Mouse (Mus musculus): ENCODE data around the gene Efna5. TPM values are rescaled to one million over a fixed set of nuclear protein-coding genes. Genes with fewer than 3 reads are reported as not detected.

Efna5 gene
- polyA plus RNA-seq, 1 experiment = 12.5 TPM

- no peak overlapping the region for H3K27ac ChIP-seq (replicated peaks; ENCODE audit: low read depth, low read length)
- H3K4me3 ChIP-seq (ENCODE audit: insufficient read depth, low read depth, low read length) = no peak overlapping the region
- no peaks in the 10 kb centered on the region; the same call in 1 of the 2 replicates for H3K4me1 ChIP-seq (ENCODE audit: control insufficient read depth, insufficient read depth, insufficient read length, low read length)
Observed at GRCm38 (mm10) chr17:62627508-62627907, 253.6 kb downstream of the Efna5 start.

- no peak overlapping the region for H3K4me3 ChIP-seq (ENCODE audit: insufficient read depth, low read depth, low read length)
- no peaks in the 10 kb centered on the region; the same call in 1 of the 2 replicates for H3K4me1 ChIP-seq (ENCODE audit: control insufficient read depth, insufficient read depth, insufficient read length, low read length)
- no peak overlapping the region for H3K27ac ChIP-seq (replicated peaks; ENCODE audit: low read depth, low read length)
Observed at GRCm38 (mm10) chr17:62625646-62626020, 255.5 kb downstream of the Efna5 start.

GRCm38 (mm10) chr17:62624804-62625645 lies 256.1 kb downstream of the Efna5 start:
- H3K4me1 ChIP-seq (ENCODE audit: control insufficient read depth, insufficient read depth, insufficient read length, low read length) = no peaks in the 10 kb centered on the region; the same call in 1 of the 2 replicates
- H3K27ac ChIP-seq (replicated peaks; ENCODE audit: low read depth, low read length) = no peak overlapping the region
- no peak overlapping the region for H3K4me3 ChIP-seq (ENCODE audit: insufficient read depth, low read depth, low read length)

GRCm38 (mm10) chr17:62623224-62623623 lies 257.9 kb downstream of the Efna5 start:
- H3K4me3 ChIP-seq (ENCODE audit: insufficient read depth, low read depth, low read length) = no peak overlapping the region
- H3K27ac ChIP-seq (replicated peaks; ENCODE audit: low read depth, low read length) = no peak overlapping the region
- H3K4me1 ChIP-seq (ENCODE audit: control insufficient read depth, insufficient read depth, insufficient read length, low read length) = peaks cover 3% of the 10 kb centered on the region

- peaks cover 3% of the 10 kb centered on the region; the same call in 1 of the 2 replicates for H3K4me1 ChIP-seq (ENCODE audit: control insufficient read depth, insufficient read depth, insufficient read length, low read length)
- H3K4me3 ChIP-seq (ENCODE audit: insufficient read depth, low read depth, low read length) = no peak overlapping the region
- no peak overlapping the region for H3K27ac ChIP-seq (replicated peaks; ENCODE audit: low read depth, low read length)
Observed at GRCm38 (mm10) chr17:62622481-62622880, 258.6 kb downstream of the Efna5 start.

- Histone ChIP-seq H3K27ac (replicated peaks; ENCODE audit: low read depth, low read length) (no peak overlapping the region), H3K4me3 (ENCODE audit: insufficient read depth, low read depth, low read length) (no peak overlapping the region), H3K4me1 (ENCODE audit: control insufficient read depth, insufficient read depth, insufficient read length, low read length) (peaks cover 3% of the 10 kb centered on the region; the same call in 1 of the 2 replicates)
Observed at GRCm38 (mm10) chr17:62615159-62615558, 266.0 kb downstream of the Efna5 start.

- Histone ChIP-seq H3K4me3 (ENCODE audit: insufficient read depth, low read depth, low read length) (no peak overlapping the region), H3K4me1 (ENCODE audit: control insufficient read depth, insufficient read depth, insufficient read length, low read length) (peaks cover 3% of the 10 kb centered on the region; the same call in 1 of the 2 replicates)
Observed at GRCm38 (mm10) chr17:62614708-62615107, 266.4 kb downstream of the Efna5 start.

GRCm38 (mm10) chr17:62614237-62614636 lies 266.9 kb downstream of the Efna5 start:
- H3K4me3 ChIP-seq (ENCODE audit: insufficient read depth, low read depth, low read length) = no peak overlapping the region
- H3K27ac ChIP-seq (replicated peaks; ENCODE audit: low read depth, low read length) = no peak overlapping the region
- H3K4me1 ChIP-seq (ENCODE audit: control insufficient read depth, insufficient read depth, insufficient read length, low read length) = peaks cover 3% of the 10 kb centered on the region; the same call in 1 of the 2 replicates

More at GRCm38 (mm10) chr17:62614708-62615107, 266.4 kb downstream of the Efna5 start:
- no peak overlapping the region for H3K27ac ChIP-seq (replicated peaks; ENCODE audit: low read depth, low read length)

GRCm38 (mm10) chr17:62613232-62613631 lies 267.9 kb downstream of the Efna5 start:
- Histone ChIP-seq H3K27ac (replicated peaks; ENCODE audit: low read depth, low read length) (no peak overlapping the region), H3K4me1 (ENCODE audit: control insufficient read depth, insufficient read depth, insufficient read length, low read length) (no peaks in the 10 kb centered on the region; the same call in 1 of the 2 replicates), H3K4me3 (ENCODE audit: insufficient read depth, low read depth, low read length) (no peak overlapping the region)

GRCm38 (mm10) chr17:62608145-62608544 lies 273.0 kb downstream of the Efna5 start:
- Histone ChIP-seq H3K27ac (replicated peaks; ENCODE audit: low read depth, low read length) (no peak overlapping the region), H3K4me3 (ENCODE audit: insufficient read depth, low read depth, low read length) (no peak overlapping the region)

GRCm38 (mm10) chr17:62607304-62607914 lies 273.7 kb downstream of the Efna5 start:
- Histone ChIP-seq H3K4me3 (ENCODE audit: insufficient read depth, low read depth, low read length) (no peak overlapping the region), H3K4me1 (ENCODE audit: control insufficient read depth, insufficient read depth, insufficient read length, low read length) (no peaks in the 10 kb centered on the region), H3K27ac (replicated peaks; ENCODE audit: low read depth, low read length) (no peak overlapping the region)

More at GRCm38 (mm10) chr17:62608145-62608544, 273.0 kb downstream of the Efna5 start:
- no peaks in the 10 kb centered on the region for H3K4me1 ChIP-seq (ENCODE audit: control insufficient read depth, insufficient read depth, insufficient read length, low read length)

- Histone ChIP-seq H3K4me1 (ENCODE audit: control insufficient read depth, insufficient read depth, insufficient read length, low read length) (no peaks in the 10 kb centered on the region), H3K4me3 (ENCODE audit: insufficient read depth, low read depth, low read length) (no peak overlapping the region), H3K27ac (replicated peaks; ENCODE audit: low read depth, low read length) (no peak overlapping the region)
Observed at GRCm38 (mm10) chr17:62606681-62607080, 274.4 kb downstream of the Efna5 start.

GRCm38 (mm10) chr17:62604309-62604708 lies 276.8 kb downstream of the Efna5 start:
- H3K4me3 ChIP-seq (ENCODE audit: insufficient read depth, low read depth, low read length) = no peak overlapping the region
- no peaks in the 10 kb centered on the region for H3K4me1 ChIP-seq (ENCODE audit: control insufficient read depth, insufficient read depth, insufficient read length, low read length)
- no peak overlapping the region for H3K27ac ChIP-seq (replicated peaks; ENCODE audit: low read depth, low read length)

GRCm38 (mm10) chr17:62603604-62604003 lies 277.5 kb downstream of the Efna5 start:
- H3K27ac ChIP-seq (replicated peaks; ENCODE audit: low read depth, low read length) = no peak overlapping the region
- H3K4me1 ChIP-seq (ENCODE audit: control insufficient read depth, insufficient read depth, insufficient read length, low read length) = no peaks in the 10 kb centered on the region
- no peak overlapping the region for H3K4me3 ChIP-seq (ENCODE audit: insufficient read depth, low read depth, low read length)

- H3K27ac ChIP-seq (replicated peaks; ENCODE audit: low read depth, low read length) = no peak overlapping the region
- H3K4me3 ChIP-seq (ENCODE audit: insufficient read depth, low read depth, low read length) = no peak overlapping the region
Observed at GRCm38 (mm10) chr17:62598716-62599490, 282.2 kb downstream of the Efna5 start.

More at GRCm38 (mm10) chr17:62598716-62599490, 282.2 kb downstream of the Efna5 start:
- no peaks in the 10 kb centered on the region for H3K4me1 ChIP-seq (ENCODE audit: control insufficient read depth, insufficient read depth, insufficient read length, low read length)

Data from brown adipose tissue, adult 24 weeks (tissue).